Mouse (Mus musculus): Measurements from ENCODE around the gene Sh3tc1. TPM values are rescaled to one million over a fixed set of nuclear protein-coding genes. Genes with fewer than 3 reads are reported as not detected.

Sh3tc1 gene
- polyA plus RNA-seq, 1 experiment from 2014 or later: 1.3 TPM

DNA sequence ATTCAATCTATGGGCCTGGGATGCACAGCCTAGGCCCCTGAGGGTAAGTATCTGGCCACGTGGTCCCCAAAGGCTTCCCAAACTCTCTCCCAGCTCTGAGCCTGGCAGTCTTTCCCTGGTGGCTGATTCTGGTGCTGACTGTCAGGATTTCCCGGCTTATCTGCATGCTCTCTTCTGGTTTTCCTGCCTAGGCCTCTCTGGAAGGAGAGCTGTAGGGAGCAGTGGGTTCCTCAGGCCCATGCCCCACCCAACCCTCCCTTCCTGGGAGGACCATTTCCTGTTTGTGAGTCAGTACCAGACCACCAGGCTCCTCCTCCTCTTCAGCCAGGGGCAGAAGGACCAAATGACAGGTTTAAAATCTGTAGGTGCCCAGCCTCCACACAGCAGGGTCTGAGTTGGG, 17.1 kb downstream of the Sh3tc1 start:
- H3K4me3 ChIP-seq (ENCODE audit: low read depth, low read length): no peak overlapping the region
- no peak overlapping the region for H3K27ac ChIP-seq (ENCODE audit: low read depth, low read length)
- DNase-seq (ENCODE audit: low spot score) (no peak), ATAC-seq (no peak)
- no peaks in the 10 kb centered on the region for H3K4me1 ChIP-seq (ENCODE audit: control insufficient read depth, insufficient read depth, low read length)
- H3K27me3 ChIP-seq (replicated peaks; ENCODE audit: control insufficient read depth, insufficient read depth, low read length): no peaks in the 10 kb centered on the region
- WGBS: 60% methylated on average over 2 of the region's 2 CpGs
- H3K9me3 ChIP-seq (replicated peaks; ENCODE audit: control insufficient read depth, low read length): no peaks in the 10 kb centered on the region
- no peak overlapping the region for H3K4me2 ChIP-seq (ENCODE audit: low read length)
- H3K36me3 ChIP-seq (ENCODE audit: control insufficient read depth, insufficient read depth, low read length): no peaks in the 10 kb centered on the region
- H3K9ac ChIP-seq (ENCODE audit: low read length): no peak overlapping the region

DNA sequence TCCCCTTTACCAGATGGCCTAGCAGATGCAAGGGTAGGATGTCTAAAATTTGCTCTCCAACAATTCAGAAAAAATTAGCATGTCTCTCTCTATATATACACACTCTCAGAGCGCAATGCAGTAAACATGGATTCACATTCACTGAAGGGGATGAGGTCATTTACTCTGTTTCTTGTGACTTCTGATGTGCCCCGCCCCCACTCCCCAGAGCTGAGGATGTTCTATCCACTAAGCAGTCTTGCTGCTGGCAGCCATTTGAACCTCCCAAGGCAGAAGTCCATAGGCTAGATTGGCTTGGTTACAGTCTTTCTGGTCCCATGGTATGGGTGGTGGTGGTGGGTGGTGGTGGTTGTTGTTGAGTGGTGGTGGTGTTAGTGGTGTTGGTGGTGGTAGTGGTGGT, 17.9 kb downstream of the Sh3tc1 start:
- DNase-seq (ENCODE audit: low spot score) (no peak), ATAC-seq (no peak)
- Histone ChIP-seq H3K9me3 (replicated peaks; ENCODE audit: control insufficient read depth, low read length) (no peaks in the 10 kb centered on the region), H3K4me3 (ENCODE audit: low read depth, low read length) (no peak overlapping the region), H3K36me3 (ENCODE audit: control insufficient read depth, insufficient read depth, low read length) (no peaks in the 10 kb centered on the region), H3K4me1 (ENCODE audit: control insufficient read depth, insufficient read depth, low read length) (no peaks in the 10 kb centered on the region), H3K27me3 (replicated peaks; ENCODE audit: control insufficient read depth, insufficient read depth, low read length) (no peaks in the 10 kb centered on the region), H3K4me2 (ENCODE audit: low read length) (no peak overlapping the region), H3K27ac (ENCODE audit: low read depth, low read length) (no peak overlapping the region), H3K9ac (ENCODE audit: low read length) (no peak overlapping the region)
- WGBS: 92% methylated on average over 2 of the region's 2 CpGs

GRCm38 (mm10) chr5:35719880-35720279, 19.9 kb downstream of the Sh3tc1 start:
- 95% methylated on average over 1 of the region's 1 CpGs for WGBS
- Histone ChIP-seq H3K9ac (ENCODE audit: low read length) (no peak overlapping the region), H3K27ac (ENCODE audit: low read depth, low read length) (no peak overlapping the region), H3K27me3 (replicated peaks; ENCODE audit: control insufficient read depth, insufficient read depth, low read length) (no peaks in the 10 kb centered on the region), H3K4me2 (ENCODE audit: low read length) (no peak overlapping the region), H3K36me3 (ENCODE audit: control insufficient read depth, insufficient read depth, low read length) (no peaks in the 10 kb centered on the region), H3K9me3 (replicated peaks; ENCODE audit: control insufficient read depth, low read length) (no peaks in the 10 kb centered on the region), H3K4me3 (ENCODE audit: low read depth, low read length) (no peak overlapping the region), H3K4me1 (ENCODE audit: control insufficient read depth, insufficient read depth, low read length) (no peaks in the 10 kb centered on the region)
- DNase-seq (ENCODE audit: low spot score) (peak; percentile 11), ATAC-seq (no peak)

DNA sequence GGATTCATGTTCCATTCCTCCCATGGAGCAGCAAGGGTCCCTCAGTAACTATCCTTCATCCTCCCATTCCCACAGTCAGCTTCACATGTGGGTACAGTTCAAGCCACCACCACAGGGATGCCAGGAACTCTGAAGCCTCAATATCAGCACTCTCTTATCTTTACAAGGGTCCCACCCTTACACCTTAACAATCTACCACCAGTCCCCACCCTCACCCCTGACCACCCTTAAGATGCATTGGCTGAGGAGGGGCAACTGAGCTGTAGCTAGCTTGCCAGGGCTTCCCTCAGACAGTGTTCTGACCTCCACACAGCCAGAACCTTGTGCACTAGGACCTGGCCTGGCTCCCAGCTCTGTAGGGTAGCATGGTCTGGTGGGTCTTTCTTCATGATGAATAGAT, 20.4 kb downstream of the Sh3tc1 start:
- H3K27ac ChIP-seq (ENCODE audit: low read depth, low read length): no peak overlapping the region
- no peaks in the 10 kb centered on the region for H3K9me3 ChIP-seq (replicated peaks; ENCODE audit: control insufficient read depth, low read length)
- no peak overlapping the region for H3K4me2 ChIP-seq (ENCODE audit: low read length)
- no peaks in the 10 kb centered on the region for H3K4me1 ChIP-seq (ENCODE audit: control insufficient read depth, insufficient read depth, low read length)
- no peak overlapping the region for H3K4me3 ChIP-seq (ENCODE audit: low read depth, low read length)
- H3K9ac ChIP-seq (ENCODE audit: low read length): no peak overlapping the region
- H3K36me3 ChIP-seq (ENCODE audit: control insufficient read depth, insufficient read depth, low read length): no peaks in the 10 kb centered on the region
- H3K27me3 ChIP-seq (replicated peaks; ENCODE audit: control insufficient read depth, insufficient read depth, low read length): no peaks in the 10 kb centered on the region
- DNase-seq (ENCODE audit: low spot score) (no peak), ATAC-seq (no peak)

GRCm38 (mm10) chr5:35718817-35719216, 21.0 kb downstream of the Sh3tc1 start:
- ATAC-seq: no peak
- Histone ChIP-seq H3K27ac (ENCODE audit: low read depth, low read length) (no peak overlapping the region), H3K9ac (ENCODE audit: low read length) (no peak overlapping the region), H3K4me2 (ENCODE audit: low read length) (no peak overlapping the region), H3K4me3 (ENCODE audit: low read depth, low read length) (no peak overlapping the region), H3K4me1 (ENCODE audit: control insufficient read depth, insufficient read depth, low read length) (no peaks in the 10 kb centered on the region), H3K27me3 (replicated peaks; ENCODE audit: control insufficient read depth, insufficient read depth, low read length) (no peaks in the 10 kb centered on the region), H3K36me3 (ENCODE audit: control insufficient read depth, insufficient read depth, low read length) (no peaks in the 10 kb centered on the region), H3K9me3 (replicated peaks; ENCODE audit: control insufficient read depth, low read length) (no peaks in the 10 kb centered on the region)
- DNase-seq (ENCODE audit: low spot score): no peak
- WGBS: 84% methylated on average over 11 of the region's 11 CpGs

- Histone ChIP-seq H3K4me3 (ENCODE audit: low read depth, low read length) (no peak overlapping the region), H3K9ac (ENCODE audit: low read length) (no peak overlapping the region), H3K27me3 (replicated peaks; ENCODE audit: control insufficient read depth, insufficient read depth, low read length) (no peaks in the 10 kb centered on the region), H3K4me1 (ENCODE audit: control insufficient read depth, insufficient read depth, low read length) (no peaks in the 10 kb centered on the region), H3K27ac (ENCODE audit: low read depth, low read length) (no peak overlapping the region), H3K4me2 (ENCODE audit: low read length) (no peak overlapping the region), H3K36me3 (ENCODE audit: control insufficient read depth, insufficient read depth, low read length) (no peaks in the 10 kb centered on the region), H3K9me3 (replicated peaks; ENCODE audit: control insufficient read depth, low read length) (no peaks in the 10 kb centered on the region)
- 60% methylated on average over 4 of the region's 4 CpGs for WGBS
- ATAC-seq (no peak), DNase-seq (ENCODE audit: low spot score) (no peak)
Observed at GRCm38 (mm10) chr5:35717946-35718345, 21.8 kb downstream of the Sh3tc1 start.

GRCm38 (mm10) chr5:35717455-35717854, 22.3 kb downstream of the Sh3tc1 start:
- WGBS: 76% methylated on average over 5 of the region's 5 CpGs
- H3K27ac ChIP-seq (ENCODE audit: low read depth, low read length): no peak overlapping the region
- H3K36me3 ChIP-seq (ENCODE audit: control insufficient read depth, insufficient read depth, low read length): no peaks in the 10 kb centered on the region
- no peaks in the 10 kb centered on the region for H3K27me3 ChIP-seq (replicated peaks; ENCODE audit: control insufficient read depth, insufficient read depth, low read length)
- no peaks in the 10 kb centered on the region for H3K4me1 ChIP-seq (ENCODE audit: control insufficient read depth, insufficient read depth, low read length)
- H3K9me3 ChIP-seq (replicated peaks; ENCODE audit: control insufficient read depth, low read length): no peaks in the 10 kb centered on the region
- no peak overlapping the region for H3K4me3 ChIP-seq (ENCODE audit: low read depth, low read length)
- ATAC-seq (no peak), DNase-seq (ENCODE audit: low spot score) (no peak)
- no peak overlapping the region for H3K9ac ChIP-seq (ENCODE audit: low read length)
- no peak overlapping the region for H3K4me2 ChIP-seq (ENCODE audit: low read length)

DNA sequence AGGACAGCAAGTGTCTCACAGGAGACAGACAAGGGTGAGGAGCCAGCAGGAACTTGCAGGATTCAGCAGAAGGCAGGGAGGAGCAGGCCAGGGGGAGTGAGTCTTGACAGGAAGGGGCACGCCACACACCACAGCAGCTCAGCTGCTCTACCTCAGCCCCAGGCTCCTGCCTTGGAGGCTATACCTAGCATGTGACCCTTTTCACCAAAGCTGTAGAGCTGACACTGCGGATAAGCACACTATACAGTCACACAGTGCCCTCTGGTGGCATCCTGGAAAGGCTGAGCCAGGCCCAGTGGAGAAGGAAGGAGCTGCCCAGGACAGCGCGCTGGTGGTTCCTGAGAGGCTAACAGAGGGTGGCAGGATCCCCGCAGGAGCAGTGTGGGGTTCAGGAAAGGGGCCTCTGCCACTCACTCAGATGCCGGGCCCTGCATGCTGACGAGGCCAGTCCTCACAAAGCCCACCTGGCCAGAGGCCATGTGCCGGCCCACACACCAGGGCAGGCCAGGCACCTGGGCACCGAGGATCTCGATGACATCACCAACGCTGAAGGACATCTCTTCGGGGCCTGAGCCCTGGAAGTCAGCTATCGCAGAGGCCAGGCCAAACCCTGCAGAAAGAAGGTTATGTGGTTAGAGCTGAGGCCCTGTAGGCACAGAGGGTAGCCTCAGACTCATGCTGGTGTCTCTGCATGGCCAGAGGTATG, 26.0 kb downstream of the Sh3tc1 start:
- WGBS: 57% methylated on average over 13 of the region's 13 CpGs
- Histone ChIP-seq H3K36me3 (ENCODE audit: control insufficient read depth, insufficient read depth, low read length) (no peaks in the 10 kb centered on the region), H3K9me3 (replicated peaks; ENCODE audit: control insufficient read depth, low read length) (no peaks in the 10 kb centered on the region), H3K4me2 (ENCODE audit: low read length) (no peak overlapping the region), H3K9ac (ENCODE audit: low read length) (no peak overlapping the region), H3K27ac (ENCODE audit: low read depth, low read length) (no peak overlapping the region), H3K4me1 (ENCODE audit: control insufficient read depth, insufficient read depth, low read length) (no peaks in the 10 kb centered on the region), H3K27me3 (replicated peaks; ENCODE audit: control insufficient read depth, insufficient read depth, low read length) (no peaks in the 10 kb centered on the region), H3K4me3 (ENCODE audit: low read depth, low read length) (no peak overlapping the region)
- peak; percentile 90 for DNase-seq (ENCODE audit: low spot score)
- peak; percentile 91 for ATAC-seq

- H3K9ac ChIP-seq (ENCODE audit: low read length): no peak overlapping the region
- WGBS: 68% methylated on average over 5 of the region's 5 CpGs
Observed at GRCm38 (mm10) chr5:35712517-35712916, 27.3 kb downstream of the Sh3tc1 start.

More at GRCm38 (mm10) chr5:35712517-35712916, 27.3 kb downstream of the Sh3tc1 start:
- H3K4me3 ChIP-seq (ENCODE audit: low read depth, low read length): no peak overlapping the region
- H3K4me1 ChIP-seq (ENCODE audit: control insufficient read depth, insufficient read depth, low read length): no peaks in the 10 kb centered on the region
- H3K27me3 ChIP-seq (replicated peaks; ENCODE audit: control insufficient read depth, insufficient read depth, low read length): no peaks in the 10 kb centered on the region
- no peak overlapping the region for H3K4me2 ChIP-seq (ENCODE audit: low read length)
- no peaks in the 10 kb centered on the region for H3K36me3 ChIP-seq (ENCODE audit: control insufficient read depth, insufficient read depth, low read length)
- no peak for DNase-seq (ENCODE audit: low spot score)
- ATAC-seq: no peak
- no peak overlapping the region for H3K27ac ChIP-seq (ENCODE audit: low read depth, low read length)
- H3K9me3 ChIP-seq (replicated peaks; ENCODE audit: control insufficient read depth, low read length): no peaks in the 10 kb centered on the region

All from forebrain, embryonic 14.5 days (tissue).